Mouse (Mus musculus) heart, embryonic 11.5 days (tissue): ENCODE measurements around the gene Ppdpf. TPM values are rescaled to one million over a fixed set of nuclear protein-coding genes. Genes with fewer than 3 reads are reported as not detected.

ENCODE experiments used
- ATAC-seq: fragments of 200-750 bp; cut with Nextera tagmentation; replicated peaks from 2 replicates; pipeline ENCODE4 v1.8.0; 2017; ENCODE audit warnings: moderate library complexity; ENCODE audit not compliant: insufficient number of reproducible peaks, low FRiP score, low TSS enrichment
- H3K27ac ChIP-seq: fragments of 300-500 bp; sonication (generic); 2 replicates; pipeline ENCODE4 v1.5.1; 2014; ENCODE audit warnings: mild to moderate bottlenecking, low read depth, low read length
- H3K27me3 ChIP-seq: fragments of 300-500 bp; sonication (generic); 2 replicates; pipeline ENCODE4 v1.6.1; 2014; ENCODE audit warnings: mild to moderate bottlenecking, low read length, mixed read lengths; ENCODE audit not compliant: control insufficient read depth, insufficient read depth
- H3K36me3 ChIP-seq: fragments of 300-500 bp; sonication (generic); 2 replicates; pipeline ENCODE4 v1.6.1; 2014; ENCODE audit warnings: mild to moderate bottlenecking, low read length, moderate library complexity, mixed read lengths; ENCODE audit not compliant: control insufficient read depth, insufficient read depth
- H3K4me1 ChIP-seq: fragments of 300-500 bp; sonication (generic); 2 replicates; pipeline ENCODE4 v1.6.1; 2014; ENCODE audit warnings: low read length; ENCODE audit not compliant: control insufficient read depth, insufficient read depth
- H3K4me2 ChIP-seq: fragments of 300-500 bp; sonication (generic); 2 replicates; pipeline ENCODE4 v1.6.1; 2014; ENCODE audit warnings: mild to moderate bottlenecking, moderate library complexity
- H3K4me3 ChIP-seq: fragments of 300-500 bp; sonication (generic); 2 replicates; pipeline ENCODE4 v1.5.1; 2014; ENCODE audit warnings: low read depth, low read length
- H3K9ac ChIP-seq: fragments of 300-500 bp; sonication (generic); 2 replicates; pipeline ENCODE4 v1.6.1; 2014; ENCODE audit warnings: mild to moderate bottlenecking, low read depth, low read length, moderate library complexity
- H3K9me3 ChIP-seq: fragments of 300-500 bp; sonication (generic); replicated peaks from 2 replicates; pipeline ENCODE4 v1.6.1; 2016; ENCODE audit warnings: low read length; ENCODE audit not compliant: control insufficient read depth
- WGBS: fragments of 180-500 bp; shearing (Covaris S2); extraction: QIAGEN DNeasy Blood & Tissue Kit; methylation state at CpG from one replicate; pipeline ENCODE4 v1.1.7; 2014; ENCODE audit not compliant: insufficient replicate concordance; 5-methylcytosine and 5-hydroxymethylcytosine counted together
- polyA plus RNA-seq: library from polyadenylated mRNA; unstranded; fragments of >200 nt; fragmentation: Nextera tagmentation; extraction: Ambion mirVana; gene quantifications from 2 replicates; pipeline ENCODE4 v1.2.1, GENCODE M21; 2014

Gene Ppdpf
- polyA plus RNA-seq, 1 experiment from 2014 or later: 214 TPM

GRCm38 (mm10) chr2:181148318-181148955 lies 38.6 kb upstream of the Ppdpf start:
- Histone ChIP-seq H3K4me2 (peak overlapping the region; percentile 79), H3K4me3 (peak overlapping the region; percentile 46), H3K27ac (no peak overlapping the region), H3K9me3 (no peaks in the 10 kb centered on the region), H3K36me3 (no peaks in the 10 kb centered on the region), H3K4me1 (0 out of 2 replicates have a peak, but pooled peaks cover 3% of the 10 kb centered on the region), H3K9ac (no peak overlapping the region), H3K27me3 (peaks cover 57% of the 10 kb centered on the region)
- no peak for ATAC-seq
- WGBS: 20% methylated on average over 28 of the region's 31 CpGs

- Histone ChIP-seq H3K36me3 (no peaks in the 10 kb centered on the region), H3K9ac (no peak overlapping the region), H3K4me1 (peaks cover 11% of the 10 kb centered on the region), H3K4me3 (no peak overlapping the region), H3K27me3 (peaks cover 52% of the 10 kb centered on the region), H3K9me3 (no peaks in the 10 kb centered on the region), H3K4me2 (no peak overlapping the region), H3K27ac (no peak overlapping the region)
- no peak for ATAC-seq
- 63% methylated on average over 6 of the region's 6 CpGs for WGBS
Observed at GRCm38 (mm10) chr2:181150281-181150680, 36.8 kb upstream of the Ppdpf start.

GRCm38 (mm10) chr2:181152701-181153100 lies 34.3 kb upstream of the Ppdpf start:
- H3K27me3 ChIP-seq: peaks cover 62% of the 10 kb centered on the region
- H3K27ac ChIP-seq: no peak overlapping the region
- no peaks in the 10 kb centered on the region for H3K36me3 ChIP-seq
- H3K9me3 ChIP-seq: no peaks in the 10 kb centered on the region
- H3K9ac ChIP-seq: no peak overlapping the region
- WGBS: 90% methylated on average over 17 of the region's 17 CpGs
- peaks cover 25% of the 10 kb centered on the region for H3K4me1 ChIP-seq
- no peak overlapping the region for H3K4me2 ChIP-seq
- ATAC-seq: no peak
- H3K4me3 ChIP-seq: no peak overlapping the region

GRCm38 (mm10) chr2:181153131-181153530 lies 33.9 kb upstream of the Ppdpf start:
- Histone ChIP-seq H3K4me3 (no peak overlapping the region), H3K9me3 (no peaks in the 10 kb centered on the region), H3K27me3 (peaks cover 61% of the 10 kb centered on the region), H3K4me2 (no peak overlapping the region), H3K36me3 (no peaks in the 10 kb centered on the region), H3K27ac (no peak overlapping the region), H3K4me1 (peaks cover 25% of the 10 kb centered on the region), H3K9ac (no peak overlapping the region)
- ATAC-seq: no peak
- WGBS: 70% methylated on average over 1 of the region's 1 CpGs

GRCm38 (mm10) chr2:181153837-181154236 lies 33.2 kb upstream of the Ppdpf start:
- Histone ChIP-seq H3K4me1 (peaks cover 26% of the 10 kb centered on the region), H3K4me2 (no peak overlapping the region), H3K9me3 (no peaks in the 10 kb centered on the region), H3K27me3 (peaks cover 56% of the 10 kb centered on the region), H3K27ac (no peak overlapping the region), H3K36me3 (no peaks in the 10 kb centered on the region), H3K9ac (no peak overlapping the region), H3K4me3 (no peak overlapping the region)
- WGBS: 12% methylated on average over 1 of the region's 1 CpGs
- no peak for ATAC-seq

- no peaks in the 10 kb centered on the region for H3K36me3 ChIP-seq
- H3K9ac ChIP-seq: no peak overlapping the region
- H3K4me2 ChIP-seq: peak overlapping the region; percentile 71; the same call in 1 of the 2 replicates
- H3K27me3 ChIP-seq: peaks cover 51% of the 10 kb centered on the region
- 80% methylated on average over 3 of the region's 3 CpGs for WGBS
- no peaks in the 10 kb centered on the region for H3K9me3 ChIP-seq
- no peak overlapping the region for H3K4me3 ChIP-seq
- peaks cover 29% of the 10 kb centered on the region for H3K4me1 ChIP-seq
- ATAC-seq: no peak
- no peak overlapping the region for H3K27ac ChIP-seq
Observed at GRCm38 (mm10) chr2:181154361-181154760, 32.7 kb upstream of the Ppdpf start.

- H3K9ac ChIP-seq: no peak overlapping the region
- no peaks in the 10 kb centered on the region for H3K36me3 ChIP-seq
- WGBS: 65% methylated on average over 8 of the region's 8 CpGs
- H3K27ac ChIP-seq: no peak overlapping the region
- no peaks in the 10 kb centered on the region for H3K9me3 ChIP-seq
- peaks cover 35% of the 10 kb centered on the region for H3K4me1 ChIP-seq
- 0 out of 2 replicates have a peak overlapping the region, but pooled peaks have one; percentile 8 for H3K4me3 ChIP-seq
- peaks cover 45% of the 10 kb centered on the region for H3K27me3 ChIP-seq
- ATAC-seq: no peak
- peak overlapping the region; percentile 71 for H3K4me2 ChIP-seq
Observed at GRCm38 (mm10) chr2:181154831-181155415, 32.1 kb upstream of the Ppdpf start.

- H3K4me2 ChIP-seq: peak overlapping the region; percentile 71
- peak overlapping the region; percentile 73 for H3K9ac ChIP-seq
- WGBS: 54% methylated on average over 4 of the region's 4 CpGs
- peaks cover 38% of the 10 kb centered on the region for H3K27me3 ChIP-seq
- no peaks in the 10 kb centered on the region for H3K36me3 ChIP-seq
- H3K27ac ChIP-seq: peak overlapping the region; percentile 64; the same call in 1 of the 2 replicates
- H3K4me1 ChIP-seq: peaks cover 37% of the 10 kb centered on the region
- ATAC-seq: no peak
- H3K4me3 ChIP-seq: peak overlapping the region; percentile 45
- no peaks in the 10 kb centered on the region for H3K9me3 ChIP-seq
Observed at GRCm38 (mm10) chr2:181155801-181156200, 31.2 kb upstream of the Ppdpf start.
